Mouse (Mus musculus) embryonic facial prominence, embryonic 12.5 days (tissue): ENCODE measurements around the gene BC049352. TPM values are rescaled to one million over a fixed set of nuclear protein-coding genes. Genes with fewer than 3 reads are reported as not detected.

Experiments
- ATAC-seq: fragments of 200-750 bp; cut with Nextera tagmentation; 2 replicates; pipeline ENCODE4 v1.8.0; 2017; ENCODE audit not compliant: insufficient number of reproducible peaks, insufficient read depth, low FRiP score, low TSS enrichment
- H3K27ac ChIP-seq: fragments of 300-500 bp; sonication (generic); 2 replicates; pipeline ENCODE4 v1.5.1; 2016; ENCODE audit warnings: mild to moderate bottlenecking
- H3K27me3 ChIP-seq: fragments of 300-500 bp; sonication (generic); 2 replicates; pipeline ENCODE4 v1.6.1; 2016; ENCODE audit warnings: mild to moderate bottlenecking, moderate library complexity
- H3K36me3 ChIP-seq: fragments of 300-500 bp; sonication (generic); 2 replicates; pipeline ENCODE4 v1.6.1; 2016; ENCODE audit warnings: mild to moderate bottlenecking
- H3K4me1 ChIP-seq: fragments of 300-500 bp; sonication (generic); 2 replicates; pipeline ENCODE4 v1.6.1; 2016
- H3K4me2 ChIP-seq: fragments of 300-500 bp; sonication (generic); replicated peaks from 2 replicates; pipeline ENCODE4 v1.6.1; 2016; ENCODE audit warnings: mild to moderate bottlenecking, moderate library complexity
- H3K4me3 ChIP-seq: fragments of 300-500 bp; sonication (generic); 2 replicates; pipeline ENCODE4 v1.5.1; 2016; ENCODE audit warnings: mild to moderate bottlenecking
- H3K9ac ChIP-seq: fragments of 300-500 bp; sonication (generic); 2 replicates; pipeline ENCODE4 v1.6.1; 2016; ENCODE audit warnings: mild to moderate bottlenecking, moderate library complexity
- H3K9me3 ChIP-seq: fragments of 300-500 bp; sonication (generic); 2 replicates; pipeline ENCODE4 v1.6.1; 2016; ENCODE audit warnings: mild to moderate bottlenecking, moderate library complexity
- WGBS: fragments of 180-500 bp; shearing (Covaris S2); methylation state at CpG from one replicate; pipeline ENCODE4 v1.1.7; 2016; 5-methylcytosine and 5-hydroxymethylcytosine counted together
- polyA plus RNA-seq: library from polyadenylated mRNA; unstranded; fragments of >200 nt; fragmentation: Nextera tagmentation; extraction: Ambion mirVana; gene quantifications from 2 replicates; pipeline ENCODE4 v1.2.1, GENCODE M21; 2016

The BC049352 gene
- polyA plus RNA-seq, 1 experiment from 2014 or later: 0.36 TPM

DNA sequence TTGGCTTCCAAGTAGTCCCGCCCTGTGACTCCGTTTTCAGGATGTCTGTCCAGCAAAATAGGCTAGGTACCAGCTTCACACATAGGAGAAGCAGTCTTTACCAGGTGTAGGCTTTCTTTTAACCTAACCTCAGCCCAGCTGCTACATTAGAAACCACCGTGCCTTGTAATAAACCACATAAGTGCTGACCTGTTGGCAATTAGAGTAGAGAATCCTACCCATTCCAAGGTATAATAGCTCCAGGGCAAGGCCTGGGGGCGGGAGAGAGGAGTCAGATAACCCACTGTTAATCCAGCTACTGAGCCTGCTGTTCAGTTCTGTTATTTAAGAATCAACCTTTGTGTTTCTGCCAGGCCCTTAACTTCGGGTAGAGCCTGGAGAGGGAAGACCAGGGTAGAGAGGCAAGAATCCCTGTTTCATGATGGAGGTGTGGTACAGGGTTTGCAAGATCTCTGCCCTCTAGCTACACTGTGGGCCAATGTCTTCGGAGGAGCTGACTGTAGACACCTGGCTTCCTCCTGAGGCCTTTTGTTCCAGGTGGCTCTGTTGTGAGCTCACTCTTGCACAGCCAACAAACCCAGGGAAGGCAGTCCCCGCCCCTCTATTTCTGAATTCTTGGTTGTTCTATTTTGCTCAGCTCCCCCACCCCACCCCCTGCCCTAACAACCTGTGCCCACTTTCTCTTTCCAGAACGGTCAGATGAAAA lies 14.5 kb downstream of the BC049352 start:
- H3K27me3 ChIP-seq: no peaks in the 10 kb centered on the region
- no peak for ATAC-seq
- H3K4me1 ChIP-seq: no peaks in the 10 kb centered on the region
- no peak overlapping the region for H3K4me3 ChIP-seq
- no peak overlapping the region for H3K9ac ChIP-seq
- H3K9me3 ChIP-seq: no peaks in the 10 kb centered on the region
- 57% methylated on average over 8 of the region's 8 CpGs for WGBS
- H3K27ac ChIP-seq: no peak overlapping the region
- no peaks in the 10 kb centered on the region for H3K36me3 ChIP-seq
- H3K4me2 ChIP-seq: no peak overlapping the region

DNA sequence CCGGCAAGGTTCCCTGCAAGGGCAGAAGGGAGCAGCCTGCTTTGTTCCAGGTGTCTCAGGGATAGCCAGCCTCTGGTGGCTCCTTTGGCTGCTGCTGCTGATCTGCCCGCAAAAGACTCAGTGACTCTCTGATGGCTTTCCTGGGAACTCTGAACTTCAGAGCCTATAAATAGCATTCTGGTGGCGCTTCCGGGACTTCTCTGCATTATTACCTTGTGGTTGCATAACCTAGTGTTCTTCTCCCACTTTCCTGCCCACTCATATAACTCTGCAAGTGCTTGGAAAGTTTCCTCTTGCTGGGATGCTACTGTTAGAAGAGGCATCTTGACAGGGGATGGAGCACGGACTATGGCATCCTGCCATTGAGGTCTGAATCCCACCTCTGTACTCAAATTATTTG lies 15.7 kb downstream of the BC049352 start:
- ATAC-seq: no peak
- WGBS: 89% methylated on average over 5 of the region's 5 CpGs
- Histone ChIP-seq H3K4me2 (no peak overlapping the region), H3K4me1 (no peaks in the 10 kb centered on the region), H3K9me3 (no peaks in the 10 kb centered on the region), H3K27me3 (no peaks in the 10 kb centered on the region), H3K36me3 (no peaks in the 10 kb centered on the region), H3K4me3 (no peak overlapping the region), H3K27ac (no peak overlapping the region), H3K9ac (no peak overlapping the region)

GRCm38 (mm10) chr9:45201319-45201947 lies 19.6 kb downstream of the BC049352 start:
- H3K27me3 ChIP-seq: no peaks in the 10 kb centered on the region
- no peaks in the 10 kb centered on the region; the same call in 1 of the 2 replicates for H3K4me1 ChIP-seq
- no peak for ATAC-seq
- no peaks in the 10 kb centered on the region for H3K36me3 ChIP-seq
- no peak overlapping the region for H3K4me2 ChIP-seq
- 80% methylated on average over 5 of the region's 5 CpGs for WGBS
- no peaks in the 10 kb centered on the region for H3K9me3 ChIP-seq
- no peak overlapping the region for H3K9ac ChIP-seq
- H3K27ac ChIP-seq: no peak overlapping the region
- no peak overlapping the region for H3K4me3 ChIP-seq

DNA sequence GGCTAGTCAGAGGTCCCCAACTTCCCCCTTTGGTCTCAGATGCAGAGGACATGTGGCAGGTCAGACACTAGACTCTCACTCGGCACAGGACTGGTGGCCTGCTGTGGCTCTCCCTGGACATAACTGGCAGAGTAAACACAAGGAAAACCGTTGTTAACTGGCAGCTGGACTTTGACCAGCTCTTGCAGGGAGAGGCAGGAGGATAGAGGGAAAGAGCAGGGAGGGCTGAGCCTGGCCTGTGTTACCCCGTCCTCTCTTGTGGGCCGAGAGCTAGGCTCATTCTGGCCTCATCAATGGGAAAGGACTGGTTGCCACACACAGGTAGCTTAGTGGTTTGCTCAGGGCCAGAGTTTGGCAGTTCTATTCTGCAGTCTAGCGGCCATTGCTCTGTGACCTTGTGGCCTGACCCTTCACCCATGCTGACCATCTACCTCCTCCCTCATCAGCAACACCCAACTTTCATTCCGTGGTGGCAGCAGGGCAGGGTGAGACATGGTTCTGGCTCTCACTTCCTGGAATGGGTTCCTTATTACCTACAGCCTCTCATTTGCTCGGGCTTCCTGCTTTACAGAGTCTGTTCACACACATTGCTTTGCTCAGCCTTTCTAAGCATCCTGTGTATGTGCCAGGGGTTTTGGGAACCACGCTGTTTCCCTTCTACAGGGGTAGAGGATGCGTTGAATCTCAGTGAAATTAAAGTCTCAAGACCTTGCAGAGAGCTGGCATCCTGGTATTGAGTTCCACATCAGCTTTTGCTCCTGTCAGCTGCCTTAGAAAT lies 20.4 kb downstream of the BC049352 start:
- WGBS: 65% methylated on average over 9 of the region's 9 CpGs
- H3K27ac ChIP-seq: no peak overlapping the region
- H3K27me3 ChIP-seq: no peaks in the 10 kb centered on the region
- no peak overlapping the region for H3K4me3 ChIP-seq
- no peaks in the 10 kb centered on the region for H3K9me3 ChIP-seq
- H3K36me3 ChIP-seq: no peaks in the 10 kb centered on the region
- H3K4me2 ChIP-seq: no peak overlapping the region
- ATAC-seq: no peak
- no peak overlapping the region for H3K9ac ChIP-seq
- no peaks in the 10 kb centered on the region; the same call in 1 of the 2 replicates for H3K4me1 ChIP-seq

DNA sequence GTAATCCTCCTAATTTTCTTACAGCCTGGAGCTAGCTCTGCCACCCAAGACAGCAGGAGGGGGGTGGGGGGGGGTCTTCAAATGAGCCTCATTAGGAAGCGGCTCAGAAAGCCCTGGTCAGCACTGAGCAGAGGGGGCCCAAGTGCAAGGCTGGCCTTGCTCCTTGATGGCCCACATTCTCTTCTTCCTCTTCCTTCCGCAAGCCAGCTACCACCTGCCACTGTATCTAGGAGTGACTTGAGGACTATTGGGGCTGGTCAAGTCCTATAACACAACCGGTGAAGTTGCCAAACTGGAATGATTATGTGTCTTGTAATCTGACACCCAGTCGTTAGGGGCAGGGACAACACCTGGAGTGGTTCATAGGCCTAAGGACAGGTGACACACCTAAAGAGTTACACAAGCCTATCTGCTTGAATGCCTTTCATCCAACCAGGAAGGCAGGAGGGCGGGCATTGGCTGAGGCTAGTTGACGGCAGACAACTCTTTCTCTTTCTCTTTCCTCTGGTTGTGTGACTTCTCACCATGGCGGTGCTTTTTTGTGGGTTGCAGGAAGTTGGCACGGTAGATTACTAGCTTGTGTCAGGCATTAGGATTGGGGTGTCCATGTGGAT lies 22.1 kb downstream of the BC049352 start, which contains the start of gene Tmprss4:
Gene Tmprss4 (minus strand): TSS at position 296 of the 614 bp plus-strand sequence.
- 61% methylated on average over 8 of the region's 8 CpGs for WGBS
- Histone ChIP-seq H3K9ac (no peak within 1 kb of the TSS), H3K4me1 (no peaks in the 10 kb centered on the region; the same call in 1 of the 2 replicates), H3K9me3 (no peaks in the 10 kb centered on the region), H3K4me2 (no peak within 1 kb of the TSS), H3K27me3 (no peaks in the 10 kb centered on the region), H3K27ac (no peak within 1 kb of the TSS), H3K4me3 (no peak within 1 kb of the TSS), H3K36me3 (no peaks in the 10 kb centered on the region)
- no peak for ATAC-seq

GRCm38 (mm10) chr9:45205143-45205542 lies 23.3 kb downstream of the BC049352 start:
- Histone ChIP-seq H3K4me3 (no peak overlapping the region), H3K36me3 (no peaks in the 10 kb centered on the region), H3K27me3 (no peaks in the 10 kb centered on the region), H3K9ac (no peak overlapping the region), H3K4me1 (no peaks in the 10 kb centered on the region; the same call in 1 of the 2 replicates), H3K9me3 (no peaks in the 10 kb centered on the region), H3K4me2 (no peak overlapping the region), H3K27ac (no peak overlapping the region)
- no peak for ATAC-seq
- 80% methylated on average over 5 of the region's 5 CpGs for WGBS

- H3K27ac ChIP-seq: no peak overlapping the region
- no peaks in the 10 kb centered on the region for H3K27me3 ChIP-seq
- H3K4me1 ChIP-seq: no peaks in the 10 kb centered on the region; the same call in 1 of the 2 replicates
- H3K4me2 ChIP-seq: no peak overlapping the region
- H3K36me3 ChIP-seq: no peaks in the 10 kb centered on the region
- no peak overlapping the region for H3K4me3 ChIP-seq
- 72% methylated on average over 4 of the region's 4 CpGs for WGBS
- no peak for ATAC-seq
- H3K9ac ChIP-seq: no peak overlapping the region
- no peaks in the 10 kb centered on the region for H3K9me3 ChIP-seq
These were observed 24.3 kb downstream of the BC049352 start for GRCm38 (mm10) chr9:45206121-45206520.

DNA sequence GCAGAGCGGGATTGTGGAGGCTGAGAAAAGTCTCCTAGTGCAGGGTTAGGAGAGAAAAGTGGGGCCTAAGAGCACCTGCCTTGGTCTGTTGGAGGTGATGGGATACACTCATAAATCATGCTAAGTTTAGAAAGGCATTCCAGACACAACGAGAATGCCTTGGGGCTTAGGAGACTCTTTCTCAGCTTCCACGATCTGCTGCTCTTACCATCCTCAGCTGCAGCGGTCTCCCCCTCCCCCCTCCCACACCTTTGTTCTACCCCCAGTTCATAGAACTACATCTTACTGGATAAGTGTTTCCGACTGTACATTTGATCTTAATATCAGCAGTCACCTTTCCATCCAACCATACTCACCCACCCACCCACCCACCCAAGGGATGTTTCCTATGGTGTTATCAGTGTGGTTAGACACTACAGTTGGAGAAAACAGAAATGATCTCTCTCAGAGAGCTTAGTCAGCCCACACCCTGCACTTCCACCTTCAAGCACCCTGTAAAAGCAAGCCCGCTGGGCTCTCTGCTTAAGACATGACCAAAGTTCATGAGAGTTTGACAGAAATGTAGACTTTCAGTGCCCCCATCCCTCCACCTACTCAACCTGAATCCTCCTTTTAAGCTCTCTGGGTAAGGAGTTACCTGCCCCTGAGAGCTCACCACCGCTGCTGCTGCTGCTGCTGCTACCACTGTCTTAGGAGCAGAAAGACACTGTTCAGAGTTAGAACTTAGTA lies 25.4 kb downstream of the BC049352 start:
- H3K4me1 ChIP-seq: no peaks in the 10 kb centered on the region; the same call in 1 of the 2 replicates
- no peak overlapping the region for H3K27ac ChIP-seq
- no peaks in the 10 kb centered on the region for H3K36me3 ChIP-seq
- H3K9ac ChIP-seq: no peak overlapping the region
- WGBS: 79% methylated on average over 7 of the region's 7 CpGs
- no peak for ATAC-seq
- H3K9me3 ChIP-seq: no peaks in the 10 kb centered on the region
- H3K4me2 ChIP-seq: no peak overlapping the region
- H3K27me3 ChIP-seq: no peaks in the 10 kb centered on the region
- no peak overlapping the region for H3K4me3 ChIP-seq

GRCm38 (mm10) chr9:45212001-45212400 lies 30.2 kb downstream of the BC049352 start:
- Histone ChIP-seq H3K36me3 (no peaks in the 10 kb centered on the region), H3K27me3 (no peaks in the 10 kb centered on the region), H3K4me2 (no peak overlapping the region), H3K27ac (no peak overlapping the region), H3K4me3 (no peak overlapping the region), H3K4me1 (no peaks in the 10 kb centered on the region), H3K9ac (no peak overlapping the region), H3K9me3 (no peaks in the 10 kb centered on the region)
- ATAC-seq: no peak
- 65% methylated on average over 6 of the region's 6 CpGs for WGBS

- no peaks in the 10 kb centered on the region for H3K36me3 ChIP-seq
- ATAC-seq: no peak
- H3K9me3 ChIP-seq: no peaks in the 10 kb centered on the region
- WGBS: 69% methylated on average over 11 of the region's 11 CpGs
- no peak overlapping the region for H3K9ac ChIP-seq
- no peak overlapping the region for H3K4me3 ChIP-seq
- H3K27ac ChIP-seq: no peak overlapping the region
- no peak overlapping the region for H3K4me2 ChIP-seq
- no peaks in the 10 kb centered on the region for H3K27me3 ChIP-seq
- H3K4me1 ChIP-seq: no peaks in the 10 kb centered on the region
These were observed 33.8 kb downstream of the BC049352 start for GRCm38 (mm10) chr9:45215526-45216179.

DNA sequence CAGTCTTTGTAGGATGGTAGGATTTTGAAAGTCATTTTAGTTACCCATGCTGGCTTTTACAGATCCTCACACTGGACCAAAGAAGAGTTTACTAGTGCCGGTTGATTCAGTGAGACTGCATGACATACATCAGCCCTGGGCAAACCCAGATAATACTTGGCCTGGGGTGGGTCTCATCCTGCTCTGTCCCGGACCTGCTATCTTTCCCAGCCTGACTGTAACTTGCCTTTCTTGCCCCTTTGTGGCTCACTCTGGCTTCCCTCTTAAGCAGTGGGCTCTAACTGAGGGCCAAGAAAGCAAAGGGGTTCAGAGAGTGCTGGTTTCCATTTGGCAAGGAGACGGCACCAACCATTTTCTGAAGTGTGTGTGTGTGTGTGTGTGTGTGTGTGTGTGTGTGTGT lies 37.8 kb downstream of the BC049352 start:
- H3K4me3 ChIP-seq: no peak overlapping the region
- no peak overlapping the region for H3K9ac ChIP-seq
- H3K36me3 ChIP-seq: no peaks in the 10 kb centered on the region
- no peaks in the 10 kb centered on the region for H3K27me3 ChIP-seq
- no peak overlapping the region for H3K4me2 ChIP-seq
- no peak for ATAC-seq
- 79% methylated on average over 3 of the region's 3 CpGs for WGBS
- H3K4me1 ChIP-seq: no peaks in the 10 kb centered on the region
- H3K9me3 ChIP-seq: no peaks in the 10 kb centered on the region
- no peak overlapping the region for H3K27ac ChIP-seq
